Mouse (Mus musculus) embryonic facial prominence, embryonic 14.5 days (tissue): ENCODE results near the gene Fhl1. TPM values are rescaled to one million over a fixed set of nuclear protein-coding genes. Genes with fewer than 3 reads are reported as not detected.

Source experiments
- ATAC-seq: fragments of 200-750 bp; cut with Nextera tagmentation; 2 replicates; pipeline ENCODE4 v1.8.0; 2017; ENCODE audit warnings: low read depth, moderate number of reproducible peaks, moderate TSS enrichment
- DNase-seq: peaks from one replicate; pipeline ENCODE4 v3.0.0-alpha.2; 2015; ENCODE audit warnings: low spot score
- H3K27ac ChIP-seq: fragments of 300-500 bp; sonication (generic); replicated peaks from 2 replicates; pipeline ENCODE4 v1.5.1; 2014; ENCODE audit warnings: low read depth, mild to moderate bottlenecking, low read length, moderate library complexity
- H3K27me3 ChIP-seq: fragments of 300-500 bp; sonication (generic); replicated peaks from 2 replicates; pipeline ENCODE4 v1.6.1; 2014; ENCODE audit warnings: low read length; ENCODE audit not compliant: control insufficient read depth, insufficient read depth
- H3K36me3 ChIP-seq: fragments of 300-500 bp; sonication (generic); 2 replicates; pipeline ENCODE4 v1.6.1; 2014; ENCODE audit warnings: low read length, mixed read lengths; ENCODE audit not compliant: control insufficient read depth, insufficient read depth
- H3K4me1 ChIP-seq: fragments of 300-500 bp; sonication (generic); 2 replicates; pipeline ENCODE4 v1.6.1; 2014; ENCODE audit warnings: antibody characterized with exemption, low read length; ENCODE audit not compliant: control insufficient read depth, insufficient read depth
- H3K4me2 ChIP-seq: fragments of 300-500 bp; sonication (generic); 2 replicates; pipeline ENCODE4 v1.6.1; 2014; ENCODE audit warnings: low read depth, mild to moderate bottlenecking, low read length, moderate library complexity, mixed read lengths
- H3K4me3 ChIP-seq: fragments of 300-500 bp; sonication (generic); 2 replicates; pipeline ENCODE4 v1.5.1; 2014; ENCODE audit warnings: low read depth, mild to moderate bottlenecking, low read length
- H3K9ac ChIP-seq: fragments of 300-500 bp; sonication (generic); 2 replicates; pipeline ENCODE4 v1.6.1; 2014; ENCODE audit warnings: low read depth, mild to moderate bottlenecking, low read length, moderate library complexity, mixed read lengths
- H3K9me3 ChIP-seq: fragments of 300-500 bp; sonication (generic); 2 replicates; pipeline ENCODE4 v1.6.1; 2016; ENCODE audit warnings: low read length; ENCODE audit not compliant: control insufficient read depth
- WGBS: fragments of 180-500 bp; shearing (Covaris S2); extraction: QIAGEN DNeasy Blood & Tissue Kit; methylation state at CpG from one replicate; pipeline ENCODE4 v1.1.7; 2014; 5-methylcytosine and 5-hydroxymethylcytosine counted together
- polyA plus RNA-seq: library from polyadenylated mRNA; unstranded; fragments of >200 nt; fragmentation: Nextera tagmentation; extraction: Ambion mirVana; gene quantifications from 2 replicates; pipeline ENCODE4 v1.2.1, GENCODE M21; 2014

The Fhl1 gene
- polyA plus RNA-seq, 1 experiment from 2014 or later = 452 TPM

GRCm38 (mm10) chrX:56821765-56822603, 90.4 kb downstream of the Fhl1 start, which contains the start of gene Map7d3:
Map7d3 (minus strand) TSS chrX:56822326.
- H3K27ac ChIP-seq = no peak within 1 kb of the TSS
- no peaks in the 10 kb centered on the region for H3K9me3 ChIP-seq
- H3K36me3 ChIP-seq = no peaks in the 10 kb centered on the region
- peak; percentile 21 for DNase-seq
- peak within 1 kb of the TSS; percentile 47 for H3K4me3 ChIP-seq
- peak within 1 kb of the TSS; percentile 55 for H3K9ac ChIP-seq
- no peaks in the 10 kb centered on the region for H3K4me1 ChIP-seq
- peak within 1 kb of the TSS; percentile 68 for H3K4me2 ChIP-seq
- WGBS = 16% methylated on average over 26 of the region's 35 CpGs
- ATAC-seq = peak; percentile 65
- no peaks in the 10 kb centered on the region for H3K27me3 ChIP-seq

- Histone ChIP-seq H3K27ac (no peak overlapping the region), H3K36me3 (no peaks in the 10 kb centered on the region), H3K4me1 (no peaks in the 10 kb centered on the region), H3K4me3 (no peak overlapping the region), H3K9me3 (no peaks in the 10 kb centered on the region), H3K9ac (no peak overlapping the region), H3K4me2 (no peak overlapping the region), H3K27me3 (no peaks in the 10 kb centered on the region)
- no peak for ATAC-seq
- DNase-seq = no peak
- WGBS = 68% methylated on average over 6 of the region's 6 CpGs
Observed at GRCm38 (mm10) chrX:56827492-56827891, 95.9 kb downstream of the Fhl1 start.

DNA sequence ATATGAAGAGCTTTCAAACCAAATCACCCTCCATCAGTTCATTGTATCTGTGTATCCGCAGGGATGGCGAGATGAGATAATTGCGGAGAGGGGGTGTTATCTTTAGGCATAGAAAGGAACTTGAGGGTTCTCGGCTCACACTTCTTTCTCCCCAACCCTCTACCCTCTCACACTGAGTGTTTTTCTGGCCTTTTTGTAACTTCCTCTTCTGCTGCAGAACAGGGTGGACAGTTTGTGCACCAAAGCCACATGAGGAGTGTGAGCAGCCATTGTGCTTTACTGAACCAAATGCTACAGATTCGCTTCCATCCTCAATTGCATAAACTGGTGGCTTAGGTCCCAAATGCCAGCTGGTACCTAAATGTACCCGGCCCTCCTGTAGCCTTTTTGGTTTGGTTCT, 104.3 kb downstream of the Fhl1 start:
- ATAC-seq (no peak), DNase-seq (no peak)
- H3K27ac ChIP-seq = no peak overlapping the region
- H3K4me2 ChIP-seq = no peak overlapping the region
- H3K4me3 ChIP-seq = no peak overlapping the region
- H3K36me3 ChIP-seq = no peaks in the 10 kb centered on the region
- H3K27me3 ChIP-seq = no peaks in the 10 kb centered on the region
- H3K4me1 ChIP-seq = no peaks in the 10 kb centered on the region
- H3K9ac ChIP-seq = no peak overlapping the region
- no peaks in the 10 kb centered on the region for H3K9me3 ChIP-seq
- whole genome bisulfite sequencing = 85% methylated on average over 6 of the region's 6 CpGs

- no peak overlapping the region for H3K9ac ChIP-seq
- no peak overlapping the region for H3K4me2 ChIP-seq
- no peaks in the 10 kb centered on the region for H3K36me3 ChIP-seq
- no peak overlapping the region for H3K4me3 ChIP-seq
- DNase-seq = peak; percentile 11
- no peaks in the 10 kb centered on the region for H3K27me3 ChIP-seq
- no peak overlapping the region for H3K27ac ChIP-seq
- no peaks in the 10 kb centered on the region for H3K9me3 ChIP-seq
- no peaks in the 10 kb centered on the region for H3K4me1 ChIP-seq
- no peak for ATAC-seq
Observed at GRCm38 (mm10) chrX:56839369-56839768, 107.8 kb downstream of the Fhl1 start.

DNA sequence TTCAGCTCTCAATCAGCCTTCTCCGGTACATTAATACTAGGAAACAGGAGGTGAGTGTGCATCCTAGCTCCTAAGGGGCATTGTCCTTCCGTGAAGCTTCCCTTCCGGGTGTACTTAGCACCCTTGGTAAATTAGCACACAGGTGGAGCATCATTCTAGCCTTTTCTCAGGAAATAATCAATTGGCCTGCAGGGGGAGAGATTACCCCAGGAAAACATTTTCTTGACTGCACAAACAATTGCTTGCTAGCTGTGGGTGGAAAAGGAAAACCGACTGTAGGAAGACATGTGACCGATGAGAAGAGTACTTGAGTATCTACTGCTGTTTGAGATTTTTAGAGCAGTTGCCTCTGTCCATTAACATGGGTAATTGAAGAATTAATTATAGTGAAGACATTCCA, 109.7 kb downstream of the Fhl1 start:
- H3K4me3 ChIP-seq = no peak overlapping the region
- WGBS = 72% methylated on average over 5 of the region's 5 CpGs
- DNase-seq = no peak

More for the DNA sequence above, 109.7 kb downstream of the Fhl1 start:
- Histone ChIP-seq H3K4me1 (no peaks in the 10 kb centered on the region), H3K9ac (no peak overlapping the region), H3K27ac (no peak overlapping the region), H3K36me3 (no peaks in the 10 kb centered on the region), H3K4me2 (no peak overlapping the region), H3K9me3 (no peaks in the 10 kb centered on the region), H3K27me3 (no peaks in the 10 kb centered on the region)
- ATAC-seq = no peak

Other genes with a start within 250 kb of the Fhl1 start
- not detected in 2 replicates for gene Gm10477, start 207.0 kb upstream of the Fhl1 start, polyA plus RNA-seq
- not detected in 2 replicates for gene Gm648, start 182.2 kb upstream of the Fhl1 start, polyA plus RNA-seq
- 25.4 and 25.6 TPM in 2 replicates for gene Mmgt1, start 133.7 kb upstream of the Fhl1 start, polyA plus RNA-seq
- gene Slc9a6, start 122.0 kb upstream of the Fhl1 start, polyA plus RNA-seq = 11.8 and 14.8 TPM in 2 replicates
- 3.4 and 3.8 TPM in 2 replicates for gene Map7d3, start 90.5 kb downstream of the Fhl1 start, polyA plus RNA-seq
- gene Adgrg4, start 138.4 kb downstream of the Fhl1 start, polyA plus RNA-seq = not detected in 2 replicates